Mouse (Mus musculus): ENCODE measurements at regions not wholly inside any gene's neighbourhood (a gene's known extent, or its start where the extent isn't known, plus 50 kb on each side); places are given as distances from the start of the nearest gene placed in this dataset.

DNA sequence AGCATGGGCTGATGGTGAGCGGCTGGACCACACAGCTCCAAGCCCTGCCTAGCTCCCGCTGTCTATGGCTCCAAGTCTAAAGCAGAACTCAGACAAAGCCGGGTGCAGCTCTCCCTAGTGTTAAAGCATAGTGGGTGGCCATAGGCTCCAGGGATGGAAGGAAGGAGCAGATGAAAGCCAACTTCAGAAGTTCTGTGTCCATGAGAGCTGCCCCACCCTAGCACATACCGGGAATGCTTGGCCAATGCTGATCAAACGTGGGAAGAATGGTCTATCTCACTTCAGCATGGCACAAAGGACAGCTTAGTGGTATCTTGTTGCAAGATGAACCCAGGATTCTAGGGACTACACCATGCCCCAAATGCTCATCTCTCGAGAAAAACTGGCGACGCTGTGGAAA lies 55.5 kb upstream of the Ssx2ip start:
- TF ChIP-seq CTCF (IDR thresholded peaks at IDR 0.05; ENCODE audit: low read depth, low read length) (no peak), POLR2A (IDR thresholded peaks at IDR 0.05; ENCODE audit: extremely low read depth, insufficient read depth, low read length) (no peak)

Measured in liver, adult 2 months (tissue).